In genomic region chr16:30672776-30673550, GRCm38 (mm10) we compare ENCODE assay signal across 19 mouse cellular contexts.
DNase-seq lines count a peak whose midpoint lies in the region; ATAC-seq lines count a peak whose summit lies in the region.
"Had no signal": no experiment of that assay in that cellular context is flagged by ENCODE, and none has a peak within 500 bp of the region (broad histone marks: within the 10 kb centered on the region; RNA-seq: fewer than 3 reads in every experiment).

No protein-coding gene starts in this region.

- no peaks in the 10 kb centered on the region for H3K27me3 ChIP-seq in lung, embryonic 16.5 days (ENCODE audit: control insufficient read depth, insufficient read depth, low read depth, low read length)
- no peaks in the 10 kb centered on the region for H3K27me3 ChIP-seq in midbrain, embryonic 14.5 days (ENCODE audit: control insufficient read depth, insufficient read depth, low read length)
- H3K27me3 ChIP-seq: embryonic facial prominence, embryonic 13.5 days; limb, embryonic 13.5 days; liver, embryonic 13.5 days had no signal

- no peak overlapping the region for H3K4me2 ChIP-seq in lung, embryonic 16.5 days (ENCODE audit: low read depth, low read length)
- H3K4me2 ChIP-seq in midbrain, embryonic 14.5 days (ENCODE audit: low read length) = no peak overlapping the region
- H3K4me2 ChIP-seq: heart, embryonic 11.5 days; limb, embryonic 13.5 days; liver, embryonic 13.5 days; lung, embryonic 14.5 days had no signal

- H3K9ac ChIP-seq in lung, embryonic 16.5 days (ENCODE audit: low read length) = no peak overlapping the region
- no peak overlapping the region for H3K9ac ChIP-seq in midbrain, embryonic 14.5 days (replicated peaks; ENCODE audit: low read length)
- H3K9ac ChIP-seq: embryonic facial prominence, embryonic 13.5 days; limb, embryonic 13.5 days; liver, embryonic 13.5 days; lung, embryonic 14.5 days had no signal

- no peaks in the 10 kb centered on the region for H3K9me3 ChIP-seq in lung, embryonic 16.5 days (ENCODE audit: control insufficient read depth, low read length)
- H3K9me3 ChIP-seq in midbrain, embryonic 14.5 days (ENCODE audit: control insufficient read depth, low read length) = no peaks in the 10 kb centered on the region
- H3K9me3 ChIP-seq: embryonic facial prominence, embryonic 13.5 days; G1E; limb, embryonic 13.5 days; liver, embryonic 13.5 days had no signal

- H3K4me3 ChIP-seq in lung, embryonic 16.5 days (ENCODE audit: low read length) = no peak overlapping the region
- H3K4me3 ChIP-seq in midbrain, embryonic 14.5 days (replicated peaks; ENCODE audit: low read depth, low read length) = no peak overlapping the region
- H3K4me3 ChIP-seq: embryonic facial prominence, embryonic 13.5 days; limb, embryonic 13.5 days; liver, embryonic 13.5 days had no signal

- ATAC-seq in lung, embryonic 16.5 days (ENCODE audit: low read depth) = 0 out of 2 replicates have a peak, but pooled peaks have one; percentile 17
- no peak for ATAC-seq in midbrain, embryonic 14.5 days (ENCODE audit: low FRiP score, low TSS enrichment)

- H3K27ac ChIP-seq in lung, embryonic 16.5 days (ENCODE audit: low read length) = no peak overlapping the region
- H3K27ac ChIP-seq in midbrain, embryonic 14.5 days (replicated peaks; ENCODE audit: low read depth, low read length) = no peak overlapping the region
- H3K27ac ChIP-seq: embryonic facial prominence, embryonic 13.5 days; kidney, postnatal 0 days; limb, embryonic 13.5 days; liver, embryonic 13.5 days had no signal

- no peaks in the 10 kb centered on the region for H3K36me3 ChIP-seq in lung, embryonic 16.5 days (ENCODE audit: control insufficient read depth, insufficient read depth, low read length)
- H3K36me3 ChIP-seq in midbrain, embryonic 14.5 days (ENCODE audit: control insufficient read depth, insufficient read depth, low read length) = no peaks in the 10 kb centered on the region
- H3K36me3 ChIP-seq: embryonic facial prominence, embryonic 13.5 days; G1E; limb, embryonic 13.5 days; liver, embryonic 13.5 days had no signal

- H3K4me1 ChIP-seq in lung, embryonic 16.5 days (replicated peaks; ENCODE audit: control insufficient read depth, insufficient read depth, low read length) = peaks cover 7% of the 10 kb centered on the region; the same call in 1 of the 2 replicates
- H3K4me1 ChIP-seq in midbrain, embryonic 14.5 days (ENCODE audit: control insufficient read depth, insufficient read depth, low read length) = no peaks in the 10 kb centered on the region
- H3K4me1 ChIP-seq: liver, embryonic 13.5 days had no signal

- DNase-seq in lung, postnatal 4 days = no peak
- peak; percentile 37 for DNase-seq in 416B (ENCODE audit: low read depth)
- DNase-seq in brain, adult 2 months (ENCODE audit: low read depth, low spot score) = peak; percentile 72
- DNase-seq in thymus, postnatal 14 days = peak; percentile 78
- DNase-seq in spleen, postnatal 10 days (ENCODE audit: low spot score in 2 of 2) = no peak
- DNase-seq in midbrain, embryonic 14.5 days = no peak
- DNase-seq: adrenal gland, postnatal 14 days; cerebellum, adult 11 months; gastrocnemius, postnatal 36 days; heart, postnatal 10 days; kidney, adult 18-20 months; liver, embryonic 13.5 days; lung, embryonic 14.5 days had no signal

- 53% methylated on average over 15 of the region's 15 CpGs for WGBS in lung, embryonic 16.5 days
- WGBS in midbrain, embryonic 14.5 days = 78% methylated on average over 15 of the region's 15 CpGs

Comparison
In these comparisons a context has a peak if more than half of its experiments do, and no peak if none do; other contexts are left out.
1. DNase-seq: peak in 416B (single experiment), brain, adult 2 months (single experiment) and thymus, postnatal 14 days (single experiment); none in lung, postnatal 4 days (0 of 2), spleen, postnatal 10 days (0 of 2) and midbrain, embryonic 14.5 days (single experiment).